Mouse (Mus musculus): ENCODE measurements at regions not wholly inside any gene's neighbourhood (a gene's known extent, or its start where the extent isn't known, plus 50 kb on each side); places are given as distances from the start of the nearest gene placed in this dataset.

DNA sequence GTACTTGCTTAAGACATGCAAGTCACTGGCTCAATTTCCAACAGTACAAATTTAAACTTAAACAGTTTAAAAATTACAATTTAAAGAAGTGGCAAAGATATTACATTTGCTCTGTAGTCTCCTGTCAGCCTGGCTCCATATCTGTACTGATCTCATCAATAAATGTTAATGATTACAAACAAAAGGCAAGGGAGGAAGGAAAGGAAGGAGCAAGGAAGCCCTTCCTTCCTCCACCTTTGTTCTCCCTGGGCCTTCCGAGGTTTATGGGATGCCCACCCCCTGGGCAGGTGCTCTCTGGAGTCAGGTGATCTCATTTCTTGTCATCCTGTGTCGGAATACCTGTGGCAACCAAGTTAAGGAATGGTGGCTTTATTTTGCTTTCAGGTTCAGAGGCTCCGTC, 132.5 kb downstream of the Qrsl1 start:
- no peak overlapping the region for H3K27ac ChIP-seq (ENCODE audit: insufficient read depth, low read length)
- no peak for DNase-seq
- 77% methylated on average over 3 of the region's 3 CpGs for WGBS

DNA sequence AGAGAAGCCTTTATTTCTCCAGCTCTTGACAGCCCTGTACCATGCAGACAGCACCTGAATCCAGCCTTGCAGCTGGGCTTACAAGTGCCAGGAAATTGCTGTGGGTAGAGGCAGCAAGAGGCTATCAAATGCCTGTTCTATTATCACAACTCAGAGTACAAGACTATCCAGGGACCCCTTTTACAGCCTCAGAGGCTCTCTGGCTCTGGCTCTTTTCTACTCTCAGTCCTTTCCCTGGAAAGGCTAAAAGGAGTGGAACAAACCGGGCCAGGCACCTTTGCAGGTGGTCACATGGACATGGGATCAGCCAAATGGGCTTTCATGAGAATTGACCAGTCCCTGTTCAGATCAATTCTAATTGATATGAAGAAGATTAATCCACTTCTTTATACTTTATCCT, 125.7 kb downstream of the Qrsl1 start:
- no peaks in the 10 kb centered on the region for H3K4me1 ChIP-seq (ENCODE audit: control insufficient read depth, insufficient read depth, low read length)
- DNase-seq, result no peak
- 93% methylated on average over 1 of the region's 1 CpGs for WGBS
- no peak overlapping the region for H3K27ac ChIP-seq (ENCODE audit: insufficient read depth, low read length)
- H3K4me3 ChIP-seq (replicated peaks; ENCODE audit: insufficient read depth, low read depth, low read length), result no peak overlapping the region
- no peaks in the 10 kb centered on the region for H3K27me3 ChIP-seq (ENCODE audit: control insufficient read depth, insufficient read depth, low read length)
- TF ChIP-seq POLR2A (IDR thresholded peaks at IDR 0.05; ENCODE audit: borderline replicate concordance, insufficient read depth, low read length) (no peak), CTCF (IDR thresholded peaks at IDR 0.05; ENCODE audit: borderline replicate concordance, insufficient read depth, low read depth, low read length) (no peak)

More for the DNA sequence above, 132.5 kb downstream of the Qrsl1 start:
- no peak for TF ChIP-seq POLR2A (IDR thresholded peaks at IDR 0.05; ENCODE audit: borderline replicate concordance, insufficient read depth, low read length)
- TF ChIP-seq CTCF (IDR thresholded peaks at IDR 0.05; ENCODE audit: borderline replicate concordance, insufficient read depth, low read depth, low read length), result no peak
- H3K4me3 ChIP-seq (replicated peaks; ENCODE audit: insufficient read depth, low read depth, low read length), result no peak overlapping the region
- no peaks in the 10 kb centered on the region for H3K27me3 ChIP-seq (ENCODE audit: control insufficient read depth, insufficient read depth, low read length)
- H3K4me1 ChIP-seq (ENCODE audit: control insufficient read depth, insufficient read depth, low read length), result no peaks in the 10 kb centered on the region

DNA sequence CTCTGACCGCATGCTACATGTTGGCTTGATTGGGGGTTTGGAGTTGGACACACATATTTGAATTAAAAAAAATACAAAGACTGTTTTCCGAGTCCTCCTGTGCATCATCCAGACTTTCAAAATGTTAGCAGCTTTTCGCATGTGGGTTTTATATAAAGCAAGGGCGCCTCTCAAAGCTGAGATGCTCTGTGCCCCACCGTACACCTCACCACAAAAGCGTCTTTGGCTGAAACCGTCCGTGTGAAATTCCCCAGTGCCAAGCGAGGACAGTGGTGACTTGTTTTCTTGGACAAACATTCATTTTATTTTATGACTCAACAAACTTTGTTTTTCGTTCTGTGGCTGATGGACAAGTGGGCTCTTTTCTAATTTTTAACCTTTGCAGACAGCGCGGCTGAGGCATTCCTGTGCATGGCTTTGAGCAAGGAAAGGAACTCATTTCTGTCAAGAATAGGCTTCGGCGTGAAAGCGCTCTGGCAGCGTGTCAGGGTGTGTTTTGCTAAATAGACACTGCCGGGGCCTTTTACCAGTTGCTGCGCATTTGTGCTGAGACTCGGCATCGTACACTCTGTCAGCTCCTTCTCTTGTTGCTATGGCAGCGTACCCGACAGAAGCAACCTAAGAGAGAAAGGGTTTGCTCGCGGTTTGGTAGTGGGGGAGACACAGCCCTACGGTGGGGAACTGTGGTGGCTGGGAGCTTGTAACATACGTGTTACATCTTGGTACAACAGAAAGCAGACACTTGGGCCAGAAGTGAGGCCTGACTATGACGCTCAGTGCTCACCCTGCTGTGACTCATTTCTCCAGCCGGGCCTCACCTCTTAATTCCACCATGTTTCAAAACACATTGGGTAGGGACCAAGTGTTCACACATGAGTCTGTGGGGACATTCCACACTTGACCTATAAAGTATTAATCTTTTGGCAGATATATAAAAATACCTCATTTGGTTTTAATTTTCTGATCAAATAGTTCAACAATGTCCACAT, 123.6 kb downstream of the Qrsl1 start:
- Histone ChIP-seq H3K27ac (ENCODE audit: insufficient read depth, low read length) (no peak overlapping the region), H3K27me3 (ENCODE audit: control insufficient read depth, insufficient read depth, low read length) (no peaks in the 10 kb centered on the region), H3K4me1 (ENCODE audit: control insufficient read depth, insufficient read depth, low read length) (no peaks in the 10 kb centered on the region), H3K4me3 (replicated peaks; ENCODE audit: insufficient read depth, low read depth, low read length) (no peak overlapping the region)
- DNase-seq, result no peak
- TF ChIP-seq POLR2A (IDR thresholded peaks at IDR 0.05; ENCODE audit: borderline replicate concordance, insufficient read depth, low read length), result no peak
- no peak for TF ChIP-seq CTCF (IDR thresholded peaks at IDR 0.05; ENCODE audit: borderline replicate concordance, insufficient read depth, low read depth, low read length)
- WGBS, result 54% methylated on average over 28 of the region's 28 CpGs

- no peak for DNase-seq
- Histone ChIP-seq H3K4me3 (replicated peaks; ENCODE audit: insufficient read depth, low read depth, low read length) (no peak overlapping the region), H3K4me1 (ENCODE audit: control insufficient read depth, insufficient read depth, low read length) (no peaks in the 10 kb centered on the region), H3K27me3 (ENCODE audit: control insufficient read depth, insufficient read depth, low read length) (no peaks in the 10 kb centered on the region), H3K27ac (ENCODE audit: insufficient read depth, low read length) (no peak overlapping the region)
- 88% methylated on average over 4 of the region's 4 CpGs for WGBS
- TF ChIP-seq POLR2A (IDR thresholded peaks at IDR 0.05; ENCODE audit: borderline replicate concordance, insufficient read depth, low read length), result no peak
- no peak for TF ChIP-seq CTCF (IDR thresholded peaks at IDR 0.05; ENCODE audit: borderline replicate concordance, insufficient read depth, low read depth, low read length)
Measured at GRCm38 (mm10) chr10:43780571-43780970, 121.0 kb downstream of the Qrsl1 start.

DNA sequence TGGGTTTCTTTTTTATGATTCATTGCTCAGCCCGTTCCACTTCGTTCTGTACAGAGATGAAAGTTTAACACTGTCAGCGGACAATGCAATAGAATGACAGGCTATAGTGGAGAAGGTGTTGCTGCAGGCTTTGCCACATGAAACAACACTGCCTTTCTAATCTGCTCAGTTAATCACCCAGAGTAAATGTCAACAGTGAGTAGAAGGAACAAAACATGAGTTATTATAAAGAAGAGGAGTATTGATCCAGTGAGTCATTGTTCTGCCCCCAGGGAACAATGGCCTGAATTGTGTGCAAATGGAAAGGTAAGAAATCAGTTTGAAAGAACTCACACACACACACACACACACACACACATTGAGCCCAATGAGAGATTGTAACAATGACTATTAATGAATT, 118.2 kb downstream of the Qrsl1 start:
- Histone ChIP-seq H3K4me3 (replicated peaks; ENCODE audit: insufficient read depth, low read depth, low read length) (no peak overlapping the region), H3K27me3 (ENCODE audit: control insufficient read depth, insufficient read depth, low read length) (no peaks in the 10 kb centered on the region), H3K27ac (ENCODE audit: insufficient read depth, low read length) (no peak overlapping the region), H3K4me1 (ENCODE audit: control insufficient read depth, insufficient read depth, low read length) (no peaks in the 10 kb centered on the region)
- DNase-seq, result no peak
- 95% methylated on average over 3 of the region's 3 CpGs for WGBS
- TF ChIP-seq POLR2A (IDR thresholded peaks at IDR 0.05; ENCODE audit: borderline replicate concordance, insufficient read depth, low read length), result no peak
- TF ChIP-seq CTCF (IDR thresholded peaks at IDR 0.05; ENCODE audit: borderline replicate concordance, insufficient read depth, low read depth, low read length), result no peak

GRCm38 (mm10) chr10:43790780-43791179, 110.8 kb downstream of the Qrsl1 start:
- WGBS, result 87% methylated on average over 4 of the region's 4 CpGs

GRCm38 (mm10) chr10:43791525-43792021, 110.0 kb downstream of the Qrsl1 start:
- TF ChIP-seq CTCF (IDR thresholded peaks at IDR 0.05; ENCODE audit: borderline replicate concordance, insufficient read depth, low read depth, low read length) (no peak), POLR2A (IDR thresholded peaks at IDR 0.05; ENCODE audit: borderline replicate concordance, insufficient read depth, low read length) (no peak)
- 93% methylated on average over 4 of the region's 4 CpGs for WGBS
- no peak for DNase-seq
- no peaks in the 10 kb centered on the region for H3K27me3 ChIP-seq (ENCODE audit: control insufficient read depth, insufficient read depth, low read length)
- H3K4me1 ChIP-seq (ENCODE audit: control insufficient read depth, insufficient read depth, low read length), result no peaks in the 10 kb centered on the region
- H3K4me3 ChIP-seq (replicated peaks; ENCODE audit: insufficient read depth, low read depth, low read length), result no peak overlapping the region
- H3K27ac ChIP-seq (ENCODE audit: insufficient read depth, low read length), result no peak overlapping the region

More at GRCm38 (mm10) chr10:43790780-43791179, 110.8 kb downstream of the Qrsl1 start:
- Histone ChIP-seq H3K4me1 (ENCODE audit: control insufficient read depth, insufficient read depth, low read length) (no peaks in the 10 kb centered on the region), H3K27me3 (ENCODE audit: control insufficient read depth, insufficient read depth, low read length) (no peaks in the 10 kb centered on the region), H3K4me3 (replicated peaks; ENCODE audit: insufficient read depth, low read depth, low read length) (no peak overlapping the region), H3K27ac (ENCODE audit: insufficient read depth, low read length) (no peak overlapping the region)
- no peak for DNase-seq
- TF ChIP-seq CTCF (IDR thresholded peaks at IDR 0.05; ENCODE audit: borderline replicate concordance, insufficient read depth, low read depth, low read length) (no peak), POLR2A (IDR thresholded peaks at IDR 0.05; ENCODE audit: borderline replicate concordance, insufficient read depth, low read length) (no peak)

DNA sequence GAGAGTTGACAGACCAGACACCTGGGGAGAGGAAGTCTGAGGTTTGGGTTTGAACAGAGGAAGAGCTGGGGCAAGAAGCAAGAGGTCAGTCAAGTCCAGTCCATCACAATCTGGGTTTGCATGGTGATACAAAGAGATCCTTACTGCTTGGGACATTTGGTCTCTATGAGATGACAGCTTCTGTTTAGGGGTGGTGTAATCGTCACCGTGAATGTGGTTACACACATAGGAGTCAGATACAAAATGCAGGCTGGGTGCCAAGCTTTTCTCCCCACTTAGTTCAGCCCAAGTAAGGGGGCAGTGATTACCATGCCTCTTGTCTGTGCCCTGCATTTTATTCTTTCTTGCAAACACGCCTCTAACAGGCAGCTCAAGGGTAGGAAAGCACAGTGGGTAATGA, 108.9 kb downstream of the Qrsl1 start:
- H3K4me3 ChIP-seq (replicated peaks; ENCODE audit: insufficient read depth, low read depth, low read length), result no peak overlapping the region
- H3K27me3 ChIP-seq (ENCODE audit: control insufficient read depth, insufficient read depth, low read length), result no peaks in the 10 kb centered on the region
- no peak for DNase-seq
- H3K4me1 ChIP-seq (ENCODE audit: control insufficient read depth, insufficient read depth, low read length), result no peaks in the 10 kb centered on the region
- no peak for TF ChIP-seq POLR2A (IDR thresholded peaks at IDR 0.05; ENCODE audit: borderline replicate concordance, insufficient read depth, low read length)
- no peak for TF ChIP-seq CTCF (IDR thresholded peaks at IDR 0.05; ENCODE audit: borderline replicate concordance, insufficient read depth, low read depth, low read length)
- WGBS, result 30% methylated on average over 3 of the region's 3 CpGs
- H3K27ac ChIP-seq (ENCODE audit: insufficient read depth, low read length), result no peak overlapping the region
